Mouse (Mus musculus): Measurements from ENCODE around the gene Slit3. TPM values are rescaled to one million over a fixed set of nuclear protein-coding genes. Genes with fewer than 3 reads are reported as not detected.

The Slit3 gene
- polyA plus RNA-seq, 1 experiment from 2014 or later = 25.9 TPM

DNA sequence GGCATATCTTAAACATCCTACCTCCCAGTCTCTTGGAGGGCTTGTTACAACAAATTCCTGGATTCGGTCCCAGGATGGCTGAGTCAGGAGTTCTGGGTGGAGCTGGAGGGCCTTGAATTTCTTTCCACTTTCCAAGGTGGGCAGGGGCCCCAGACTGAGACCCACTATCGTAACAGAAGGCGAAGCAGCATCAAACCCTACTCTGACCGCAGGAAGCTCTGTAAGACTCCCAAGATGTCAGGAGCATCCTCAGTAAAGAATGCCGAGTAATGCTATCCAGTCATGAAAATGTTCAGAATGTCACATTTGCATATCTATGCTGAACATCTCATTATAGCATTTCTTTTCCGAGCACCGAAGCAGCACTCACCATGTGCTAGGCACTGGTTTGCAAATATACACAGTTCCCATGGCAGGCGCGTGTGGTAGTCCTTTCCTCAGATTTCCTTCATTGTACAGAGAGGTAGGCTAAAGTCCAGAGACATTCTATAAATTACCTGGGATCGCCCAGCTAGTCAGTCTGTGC lies 140.6 kb downstream of the Slit3 start:
- H3K4me2 ChIP-seq = no peak overlapping the region
- no peak overlapping the region for H3K4me3 ChIP-seq
- H3K9me3 ChIP-seq = no peaks in the 10 kb centered on the region; the same call in 1 of the 2 replicates
- peaks cover 11% of the 10 kb centered on the region; the same call in 1 of the 2 replicates for H3K27me3 ChIP-seq
- WGBS = 76% methylated on average over 10 of the region's 10 CpGs
- H3K9ac ChIP-seq = no peak overlapping the region
- no peak for ATAC-seq (ENCODE audit: low FRiP score)
- H3K36me3 ChIP-seq = no peaks in the 10 kb centered on the region
- peaks cover 10% of the 10 kb centered on the region for H3K4me1 ChIP-seq (replicated peaks)
- H3K27ac ChIP-seq = no peak overlapping the region

DNA sequence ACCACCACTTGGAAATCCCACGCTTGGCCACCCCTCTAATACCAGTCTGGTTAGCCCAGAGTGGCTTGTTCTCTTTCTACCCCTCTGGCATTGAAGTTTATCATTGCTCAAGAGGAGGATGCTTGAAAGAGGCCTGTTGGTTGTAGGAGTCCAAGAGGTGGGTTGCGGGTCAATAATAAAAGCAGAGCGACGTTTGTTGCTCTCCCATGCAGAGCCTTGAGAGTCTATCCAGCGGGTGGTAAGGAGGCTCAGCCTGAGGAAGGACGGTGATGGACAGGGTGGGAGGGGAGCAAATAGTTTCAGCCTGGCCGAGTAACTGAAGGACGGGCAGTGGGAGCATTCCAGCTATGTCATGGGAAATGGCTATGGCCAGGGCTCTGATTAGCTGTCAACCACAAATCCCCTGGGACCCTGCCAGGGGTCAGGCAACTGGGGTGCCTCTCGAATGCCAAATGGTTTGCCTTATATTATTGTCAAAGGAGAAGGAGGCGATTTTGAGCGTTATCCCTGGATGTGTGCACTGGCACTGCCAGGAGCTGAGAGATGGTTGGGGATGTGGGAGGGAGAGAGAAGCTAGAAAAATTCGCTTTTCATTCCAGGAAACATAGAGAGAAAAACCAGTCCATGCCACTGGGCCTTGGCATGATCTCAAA lies 141.4 kb downstream of the Slit3 start:
- Histone ChIP-seq H3K4me1 (replicated peaks) (peaks cover 10% of the 10 kb centered on the region), H3K4me3 (no peak overlapping the region), H3K9ac (no peak overlapping the region), H3K27me3 (peaks cover 11% of the 10 kb centered on the region; the same call in 1 of the 2 replicates), H3K9me3 (no peaks in the 10 kb centered on the region; the same call in 1 of the 2 replicates), H3K36me3 (no peaks in the 10 kb centered on the region), H3K27ac (no peak overlapping the region), H3K4me2 (no peak overlapping the region)
- WGBS = 52% methylated on average over 12 of the region's 12 CpGs
- 0 out of 2 replicates have a peak, but pooled peaks have one; percentile 43 for ATAC-seq (ENCODE audit: low FRiP score)

DNA sequence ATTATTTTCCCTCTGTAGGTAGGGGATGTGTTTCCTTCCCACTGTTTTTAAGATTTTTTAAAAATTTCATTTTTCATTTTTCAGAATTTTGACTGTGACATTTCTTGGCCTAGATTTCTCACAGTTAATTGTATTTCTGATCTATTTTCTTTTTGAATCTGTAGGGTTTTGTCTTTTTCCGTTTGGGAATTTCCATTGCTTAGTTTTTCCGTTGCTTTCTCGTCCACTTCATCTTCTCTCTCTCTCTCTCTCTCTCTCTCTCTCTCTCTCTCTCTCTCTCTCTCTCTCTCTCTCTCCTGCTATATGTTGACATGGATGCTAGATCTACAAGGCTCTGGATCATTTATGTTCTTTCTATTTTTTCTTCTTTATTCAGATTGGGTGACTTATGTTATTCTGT lies 143.7 kb downstream of the Slit3 start:
- Histone ChIP-seq H3K4me2 (no peak overlapping the region), H3K36me3 (no peaks in the 10 kb centered on the region), H3K4me1 (replicated peaks) (peaks cover 10% of the 10 kb centered on the region), H3K9me3 (no peaks in the 10 kb centered on the region; the same call in 1 of the 2 replicates), H3K27ac (no peak overlapping the region), H3K9ac (no peak overlapping the region), H3K27me3 (0 out of 2 replicates have a peak, but pooled peaks cover 2% of the 10 kb centered on the region), H3K4me3 (no peak overlapping the region)
- WGBS = 96% methylated on average over 3 of the region's 3 CpGs
- no peak for ATAC-seq (ENCODE audit: low FRiP score)

DNA sequence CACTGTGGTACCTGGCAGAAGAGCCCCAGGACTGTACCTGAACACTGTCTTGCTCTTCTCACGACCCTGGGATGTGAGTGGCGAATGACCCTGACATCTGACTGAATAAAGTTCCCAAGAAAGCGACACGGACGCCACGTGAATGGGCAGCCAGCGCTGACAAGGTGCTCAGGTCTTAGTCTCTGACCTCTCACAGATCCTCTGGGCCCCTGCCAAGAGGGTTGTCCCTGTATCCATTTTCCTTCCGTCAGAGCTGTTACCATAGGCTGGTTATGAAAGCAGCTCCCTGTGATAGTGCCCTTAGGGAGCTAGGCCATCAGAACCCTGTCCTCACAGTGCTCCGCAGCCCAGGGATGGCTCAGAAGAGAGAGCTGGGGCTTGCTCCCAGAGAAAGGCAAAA lies 149.4 kb downstream of the Slit3 start:
- Histone ChIP-seq H3K27ac (no peak overlapping the region), H3K36me3 (no peaks in the 10 kb centered on the region), H3K27me3 (no peaks in the 10 kb centered on the region), H3K9me3 (no peaks in the 10 kb centered on the region), H3K4me2 (no peak overlapping the region), H3K9ac (no peak overlapping the region), H3K4me1 (replicated peaks) (peaks cover 25% of the 10 kb centered on the region), H3K4me3 (no peak overlapping the region)
- 74% methylated on average over 9 of the region's 9 CpGs for WGBS
- no peak for ATAC-seq (ENCODE audit: low FRiP score)

DNA sequence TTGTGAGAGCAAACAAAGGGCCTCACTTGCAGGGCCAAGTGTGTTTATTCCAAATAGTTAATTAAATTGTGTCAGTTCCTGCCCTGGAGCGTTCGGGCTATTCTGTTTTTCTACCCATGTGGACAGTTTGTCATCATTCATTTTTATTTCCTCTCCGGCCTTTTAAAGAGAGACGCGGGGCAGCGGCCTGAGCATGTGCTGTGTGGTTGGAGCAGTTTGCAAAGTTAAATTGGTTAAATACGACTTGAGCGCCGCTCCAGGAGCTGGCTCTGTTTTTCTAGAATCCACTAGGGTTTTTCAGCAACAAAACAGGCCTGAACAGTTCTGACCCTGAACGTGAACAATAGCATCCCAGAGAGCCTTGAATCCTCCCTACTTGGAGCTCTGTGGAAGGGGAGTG lies 152.4 kb downstream of the Slit3 start:
- no peak for ATAC-seq (ENCODE audit: low FRiP score)
- Histone ChIP-seq H3K36me3 (no peaks in the 10 kb centered on the region), H3K9me3 (no peaks in the 10 kb centered on the region), H3K4me1 (replicated peaks) (peaks cover 42% of the 10 kb centered on the region), H3K27me3 (peaks cover 18% of the 10 kb centered on the region; the same call in 1 of the 2 replicates), H3K4me2 (no peak overlapping the region), H3K4me3 (no peak overlapping the region), H3K9ac (peak overlapping the region; percentile 9; the same call in 1 of the 2 replicates), H3K27ac (peak overlapping the region; percentile 25; the same call in 1 of the 2 replicates)
- WGBS = 22% methylated on average over 10 of the region's 10 CpGs

DNA sequence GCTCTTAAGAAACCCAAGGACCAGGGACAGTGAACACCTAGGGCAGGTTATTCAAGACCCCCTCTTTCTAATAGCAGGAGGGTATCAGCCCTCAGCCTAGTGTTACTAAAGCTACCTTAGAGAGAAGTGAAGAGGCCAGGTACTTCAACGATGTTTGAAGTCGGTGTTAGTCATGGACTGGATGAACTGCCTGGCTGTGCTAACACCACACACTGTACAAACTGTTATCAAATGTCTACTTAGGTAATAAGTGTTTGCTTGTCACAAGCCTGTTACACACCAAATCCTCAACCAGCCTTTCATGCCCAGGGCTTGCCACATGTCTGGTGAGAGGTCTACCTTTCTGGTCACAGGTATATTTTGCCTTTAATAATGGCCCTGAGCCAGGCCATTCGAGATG lies 153.0 kb downstream of the Slit3 start:
- Histone ChIP-seq H3K36me3 (no peaks in the 10 kb centered on the region), H3K27ac (no peak overlapping the region), H3K4me3 (no peak overlapping the region), H3K4me2 (no peak overlapping the region), H3K4me1 (replicated peaks) (peaks cover 47% of the 10 kb centered on the region), H3K9ac (no peak overlapping the region), H3K9me3 (no peaks in the 10 kb centered on the region), H3K27me3 (peaks cover 18% of the 10 kb centered on the region; the same call in 1 of the 2 replicates)
- 93% methylated on average over 3 of the region's 3 CpGs for WGBS
- no peak for ATAC-seq (ENCODE audit: low FRiP score)

DNA sequence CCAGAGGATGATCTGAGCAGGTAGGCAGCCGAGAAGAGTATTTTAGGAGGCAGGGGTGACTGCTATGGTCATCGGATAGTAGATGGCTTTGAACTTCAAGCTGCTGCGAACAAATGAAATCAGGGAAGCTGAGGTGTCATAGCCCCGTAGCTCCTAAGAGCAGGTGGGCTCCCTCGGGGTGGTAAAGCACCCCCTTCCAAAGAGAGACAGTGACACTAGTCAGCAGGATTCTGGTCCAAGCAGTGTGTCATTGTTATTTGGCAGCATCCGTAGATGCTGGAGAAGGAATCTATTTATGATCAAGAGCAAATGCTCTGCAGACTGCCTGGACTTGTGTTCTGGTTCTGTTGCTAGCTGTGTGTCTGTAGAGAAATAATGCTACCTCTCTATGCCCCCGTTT lies 154.3 kb downstream of the Slit3 start:
- WGBS = 90% methylated on average over 7 of the region's 7 CpGs
- no peak overlapping the region for H3K4me3 ChIP-seq
- peaks cover 18% of the 10 kb centered on the region; the same call in 1 of the 2 replicates for H3K27me3 ChIP-seq
- H3K4me2 ChIP-seq = no peak overlapping the region
- no peak overlapping the region for H3K27ac ChIP-seq
- H3K36me3 ChIP-seq = no peaks in the 10 kb centered on the region
- no peak for ATAC-seq (ENCODE audit: low FRiP score)
- H3K4me1 ChIP-seq (replicated peaks) = peaks cover 46% of the 10 kb centered on the region
- no peak overlapping the region for H3K9ac ChIP-seq
- H3K9me3 ChIP-seq = no peaks in the 10 kb centered on the region

DNA sequence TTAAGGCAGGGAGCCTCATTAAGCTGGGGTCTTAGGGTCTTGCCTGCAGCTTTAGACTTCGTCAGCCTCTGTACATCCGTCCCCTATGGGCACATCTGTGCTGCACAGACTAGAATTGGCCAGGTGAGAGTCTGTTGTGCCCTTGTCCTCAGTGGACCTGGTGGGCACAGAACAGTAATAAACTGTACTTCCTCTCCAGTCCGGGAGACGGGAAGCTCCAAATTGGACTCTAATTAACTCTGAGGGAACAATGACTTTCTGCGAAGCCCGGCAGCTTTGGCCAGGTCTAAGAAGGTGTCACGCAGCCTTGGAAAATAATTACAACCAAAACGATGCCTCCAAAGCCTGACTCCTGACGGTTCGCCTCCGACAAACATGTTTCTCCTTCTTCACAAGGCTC lies 155.0 kb downstream of the Slit3 start:
- Histone ChIP-seq H3K27me3 (peaks cover 24% of the 10 kb centered on the region), H3K4me3 (no peak overlapping the region), H3K27ac (no peak overlapping the region), H3K4me1 (replicated peaks) (peaks cover 41% of the 10 kb centered on the region), H3K9me3 (no peaks in the 10 kb centered on the region), H3K36me3 (no peaks in the 10 kb centered on the region), H3K4me2 (no peak overlapping the region), H3K9ac (no peak overlapping the region)
- WGBS = 75% methylated on average over 11 of the region's 11 CpGs
- ATAC-seq (ENCODE audit: low FRiP score) = no peak

DNA sequence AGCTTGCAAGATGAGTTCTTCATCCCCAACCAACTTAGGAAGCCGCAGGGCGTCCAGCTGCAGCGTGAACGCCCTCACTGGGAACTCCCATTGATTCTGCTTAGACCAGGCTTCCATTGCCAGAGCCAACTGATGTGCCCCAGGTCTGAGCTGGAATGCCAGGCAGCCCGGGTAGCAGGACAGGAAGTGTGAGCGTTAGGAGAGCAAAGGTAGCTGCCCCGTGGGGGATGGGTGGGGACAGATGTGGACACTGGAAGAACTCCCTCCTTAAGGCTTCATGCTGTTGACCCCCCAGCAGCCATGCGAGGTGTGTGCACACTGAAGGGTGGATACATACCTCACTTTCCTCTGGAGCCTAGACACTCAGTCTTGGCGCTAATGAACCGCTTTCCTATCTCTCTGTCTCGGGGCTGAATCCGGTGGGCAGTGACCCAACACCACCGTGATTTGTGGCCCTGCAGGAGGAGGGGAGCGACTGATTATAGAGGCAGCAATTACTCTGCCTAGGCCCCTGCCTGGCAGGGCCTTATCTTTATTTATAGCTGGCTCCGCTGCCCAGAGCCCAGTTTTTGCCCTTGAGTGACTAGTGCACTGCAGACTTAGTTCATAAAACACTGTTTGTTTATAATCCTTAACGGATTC lies 157.2 kb downstream of the Slit3 start:
- no peaks in the 10 kb centered on the region for H3K9me3 ChIP-seq
- H3K4me2 ChIP-seq = no peak overlapping the region
- 65% methylated on average over 16 of the region's 16 CpGs for WGBS
- no peak overlapping the region for H3K4me3 ChIP-seq
- ATAC-seq (ENCODE audit: low FRiP score) = no peak
- no peak overlapping the region for H3K27ac ChIP-seq
- no peaks in the 10 kb centered on the region for H3K36me3 ChIP-seq
- peaks cover 42% of the 10 kb centered on the region for H3K4me1 ChIP-seq (replicated peaks)
- no peak overlapping the region for H3K9ac ChIP-seq
- H3K27me3 ChIP-seq = peaks cover 37% of the 10 kb centered on the region

DNA sequence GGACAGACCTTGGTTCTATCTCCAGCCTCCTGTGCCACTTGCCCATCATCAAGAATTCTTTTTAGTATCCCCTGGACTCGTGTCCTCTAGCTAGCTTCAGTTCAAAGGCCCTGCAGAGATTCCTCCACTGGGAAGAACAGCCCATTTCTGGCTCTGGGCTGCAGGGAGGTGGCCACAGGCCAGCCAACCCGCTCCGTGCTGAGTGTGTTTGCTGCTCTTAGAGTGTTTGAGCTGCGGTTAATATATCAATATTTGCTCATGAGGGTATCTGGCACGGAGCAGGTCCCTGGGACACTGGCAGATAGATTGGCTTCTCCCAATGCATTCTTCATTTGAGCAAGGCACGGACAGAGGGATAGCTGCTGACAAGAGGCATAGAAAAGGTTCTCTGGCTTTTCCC lies 159.8 kb downstream of the Slit3 start:
- Histone ChIP-seq H3K4me2 (no peak overlapping the region), H3K27me3 (peaks cover 49% of the 10 kb centered on the region)
- 80% methylated on average over 6 of the region's 6 CpGs for WGBS

DNA sequence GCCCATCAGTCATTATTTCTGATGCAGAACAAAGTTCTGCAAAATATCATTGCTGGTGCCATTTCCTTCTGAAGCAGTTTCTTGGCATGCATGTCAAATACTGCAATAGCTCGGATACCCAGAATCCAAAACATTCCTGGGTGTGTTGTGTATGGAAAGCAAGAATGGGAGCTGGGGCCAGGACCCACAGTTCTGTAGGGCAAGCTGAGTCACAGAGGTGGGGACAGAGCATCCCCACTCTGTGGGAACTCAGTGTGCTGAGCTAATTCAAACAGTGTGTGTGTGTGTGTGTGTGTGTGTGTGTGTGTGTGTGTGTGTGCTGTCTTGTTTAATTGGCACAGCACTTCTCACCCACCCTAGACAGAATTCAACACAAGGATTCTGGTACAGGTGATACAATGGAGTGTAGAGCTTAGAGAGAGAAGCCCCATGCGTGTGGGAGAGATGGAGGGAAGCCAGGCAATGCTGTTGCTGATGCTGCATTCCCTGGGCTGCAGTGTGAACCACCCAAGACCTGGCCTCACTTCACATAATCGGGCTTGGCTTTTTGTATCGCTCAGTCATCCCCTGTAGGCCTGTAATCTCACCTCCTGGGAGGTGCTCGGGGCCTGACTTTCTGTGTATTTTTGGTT lies 161.1 kb downstream of the Slit3 start:
- WGBS = 80% methylated on average over 5 of the region's 5 CpGs
- H3K4me2 ChIP-seq = no peak overlapping the region
- no peak overlapping the region for H3K9ac ChIP-seq
- H3K27me3 ChIP-seq = peaks cover 44% of the 10 kb centered on the region
- ATAC-seq (ENCODE audit: low FRiP score) = no peak
- H3K4me1 ChIP-seq (replicated peaks) = peaks cover 43% of the 10 kb centered on the region
- H3K4me3 ChIP-seq = no peak overlapping the region
- no peaks in the 10 kb centered on the region for H3K36me3 ChIP-seq
- no peak overlapping the region for H3K27ac ChIP-seq
- no peaks in the 10 kb centered on the region for H3K9me3 ChIP-seq

More for the DNA sequence above, 159.8 kb downstream of the Slit3 start:
- Histone ChIP-seq H3K27ac (no peak overlapping the region), H3K9ac (no peak overlapping the region), H3K4me3 (no peak overlapping the region), H3K4me1 (replicated peaks) (peaks cover 47% of the 10 kb centered on the region), H3K9me3 (no peaks in the 10 kb centered on the region), H3K36me3 (no peaks in the 10 kb centered on the region)
- no peak for ATAC-seq (ENCODE audit: low FRiP score)

DNA sequence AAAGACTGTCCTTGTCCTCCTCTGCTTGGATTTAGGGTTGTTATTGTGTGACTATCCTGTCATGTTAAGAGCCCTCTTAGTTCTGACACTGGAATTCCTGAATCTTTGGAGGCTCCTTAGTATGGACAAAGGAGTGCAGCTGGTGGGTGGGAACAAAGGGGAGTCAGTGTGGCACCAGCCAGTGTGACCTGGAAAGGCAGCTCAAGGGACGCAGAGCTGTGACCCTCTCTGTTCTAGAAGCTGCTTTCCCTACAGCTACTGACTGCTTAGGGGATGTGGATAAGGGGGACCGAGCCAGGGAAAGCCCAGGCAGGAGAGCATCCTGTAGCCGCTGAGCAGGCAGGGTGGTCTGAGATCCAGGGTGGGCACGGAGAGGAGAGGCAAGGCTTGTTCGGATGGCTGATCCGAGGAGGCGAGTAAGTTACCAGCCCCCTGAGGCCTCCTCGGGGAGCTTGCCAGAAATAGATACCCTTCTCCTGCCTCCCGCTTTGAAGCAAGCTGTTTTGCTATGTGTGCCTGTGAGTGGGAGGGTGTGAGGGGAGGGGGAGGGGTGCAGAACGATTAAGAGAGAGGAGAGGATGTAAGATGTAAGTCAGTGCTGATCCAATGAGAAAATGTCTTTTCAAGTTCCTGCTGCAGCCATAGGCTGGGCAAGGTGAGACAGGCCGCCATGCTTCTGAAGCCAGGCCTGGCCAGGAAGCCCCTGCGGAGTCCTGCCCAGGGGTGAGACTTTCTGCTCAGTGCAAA lies 162.0 kb downstream of the Slit3 start:
- Histone ChIP-seq H3K4me3 (no peak overlapping the region), H3K9me3 (no peaks in the 10 kb centered on the region), H3K4me1 (replicated peaks) (peaks cover 42% of the 10 kb centered on the region), H3K27ac (no peak overlapping the region), H3K4me2 (peak overlapping the region; percentile 10; the same call in 1 of the 2 replicates), H3K9ac (peak overlapping the region; percentile 35; the same call in 1 of the 2 replicates), H3K36me3 (no peaks in the 10 kb centered on the region), H3K27me3 (peaks cover 37% of the 10 kb centered on the region)
- ATAC-seq (ENCODE audit: low FRiP score) = peak; percentile 25; the same call in 1 of the 2 replicates
- WGBS = 25% methylated on average over 12 of the region's 12 CpGs
